Mouse (Mus musculus) activated CD4-positive, CD25-positive, alpha-beta regulatory T cell, adult 4 months (primary cell): Measurements from ENCODE around the gene Fgf7. TPM values are rescaled to one million over a fixed set of nuclear protein-coding genes. Genes with fewer than 3 reads are reported as not detected.

Source experiments
- ATAC-seq: one replicate; pipeline ENCODE4 v1.8.0; 2017
- polyA plus RNA-seq, 2 experiments: library from polyadenylated mRNA; unstranded; fragments of 100-300 nt; shearing (Covaris generic); gene quantifications; one replicate each; pipeline ENCODE4 v1.2.1; 2017

Fgf7 gene
- polyA plus RNA-seq, 2 experiments from 2014 or later, result 0.41 TPM; not detected in 1

DNA sequence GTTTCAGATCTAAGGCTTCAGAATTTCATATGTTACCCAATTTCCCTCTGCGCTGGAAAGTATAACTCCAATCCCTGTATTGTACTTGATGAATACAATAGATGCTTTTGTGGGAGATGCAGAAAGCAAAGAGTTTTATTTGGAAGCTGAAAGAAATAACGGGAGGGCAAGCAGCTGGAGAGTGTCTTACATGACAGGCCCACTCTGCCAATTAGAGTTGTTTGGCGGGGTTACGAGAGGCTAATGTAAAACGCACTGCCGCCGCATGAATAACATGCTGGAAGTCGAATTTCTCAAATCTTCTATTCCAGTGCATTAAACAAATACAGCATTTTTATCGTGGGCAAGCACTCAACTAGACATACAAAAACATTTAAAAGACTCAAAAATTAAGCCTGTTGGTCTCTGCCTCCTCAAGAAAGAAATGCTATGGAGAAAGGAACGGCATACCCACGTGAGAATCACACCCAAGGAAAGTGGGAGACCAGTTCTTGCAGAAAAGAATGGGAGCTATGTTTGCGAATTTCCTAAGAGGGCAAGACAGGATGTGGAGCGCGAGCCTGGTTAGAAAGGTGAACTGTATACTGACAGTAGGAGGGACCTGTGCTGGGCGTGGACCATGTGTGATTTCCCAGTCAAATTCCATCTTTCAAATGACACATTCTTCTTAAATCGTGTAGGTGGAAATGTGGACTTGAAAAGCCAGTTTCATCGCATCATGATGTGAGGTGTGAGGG, 26.7 kb downstream of the Fgf7 start:
- ATAC-seq, result no peak

DNA sequence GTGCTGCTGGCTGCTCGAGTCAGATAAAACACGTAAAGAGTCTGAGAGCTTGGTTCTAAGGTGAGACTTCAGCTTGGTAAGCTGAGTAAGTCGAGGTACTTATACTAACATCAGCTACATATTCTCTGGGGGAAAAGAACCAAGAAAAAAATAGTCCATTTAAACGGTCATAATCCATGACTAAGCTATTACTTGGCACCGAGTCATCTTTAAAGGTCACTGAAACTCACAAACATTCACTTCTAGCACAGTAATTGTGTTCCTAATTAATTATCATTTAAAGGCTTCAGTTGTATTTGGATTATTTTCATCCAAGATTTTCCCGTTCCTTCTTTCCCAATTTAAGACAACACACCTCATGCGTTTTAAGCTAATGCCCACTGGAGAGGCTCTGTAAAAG, 28.4 kb downstream of the Fgf7 start:
- ATAC-seq, result no peak

DNA sequence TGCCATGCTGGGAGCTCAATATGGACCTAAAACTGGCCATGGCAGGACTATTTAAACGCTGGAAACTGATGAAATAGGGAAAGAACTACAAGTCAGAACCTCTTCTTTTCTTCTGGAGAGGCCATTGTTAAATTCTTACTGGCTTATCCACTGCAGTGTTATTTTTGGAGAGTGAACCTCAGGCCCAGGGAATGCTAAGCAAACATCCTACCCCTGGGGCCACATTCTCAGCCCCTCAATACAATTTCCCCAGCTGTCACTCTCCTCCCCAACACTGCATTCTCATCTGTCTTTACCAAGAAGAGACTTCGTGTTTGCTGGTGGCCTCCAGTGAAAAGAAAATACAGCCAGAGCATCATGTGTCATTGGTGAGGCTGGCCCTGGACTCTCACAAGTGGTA, 30.4 kb downstream of the Fgf7 start:
- ATAC-seq, result no peak

DNA sequence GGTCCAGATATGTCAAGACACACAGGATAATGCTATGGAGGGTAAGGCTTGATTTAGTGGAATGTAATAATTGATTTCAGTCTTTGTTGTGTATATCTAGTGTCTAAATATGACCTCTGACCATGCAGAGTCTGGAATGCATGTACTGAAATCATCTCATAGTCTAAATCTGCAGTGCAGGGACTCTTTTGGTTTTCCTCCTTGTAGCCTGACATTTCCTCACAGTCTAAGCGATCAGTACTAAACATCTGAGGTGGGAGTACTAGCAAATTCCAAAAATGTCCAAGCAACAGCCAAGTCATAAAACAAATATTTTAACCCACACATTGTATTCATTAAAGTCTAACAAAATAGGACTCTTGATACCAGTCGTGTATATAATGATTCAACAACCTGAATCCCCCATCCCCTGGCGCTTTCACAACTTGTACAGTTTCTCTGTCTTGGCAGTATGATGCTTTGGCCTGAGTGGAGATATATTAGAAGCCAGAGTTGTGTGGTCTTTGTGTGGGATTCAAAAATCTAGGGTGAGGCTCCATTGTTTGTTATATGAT, 30.9 kb downstream of the Fgf7 start:
- ATAC-seq, result no peak

DNA sequence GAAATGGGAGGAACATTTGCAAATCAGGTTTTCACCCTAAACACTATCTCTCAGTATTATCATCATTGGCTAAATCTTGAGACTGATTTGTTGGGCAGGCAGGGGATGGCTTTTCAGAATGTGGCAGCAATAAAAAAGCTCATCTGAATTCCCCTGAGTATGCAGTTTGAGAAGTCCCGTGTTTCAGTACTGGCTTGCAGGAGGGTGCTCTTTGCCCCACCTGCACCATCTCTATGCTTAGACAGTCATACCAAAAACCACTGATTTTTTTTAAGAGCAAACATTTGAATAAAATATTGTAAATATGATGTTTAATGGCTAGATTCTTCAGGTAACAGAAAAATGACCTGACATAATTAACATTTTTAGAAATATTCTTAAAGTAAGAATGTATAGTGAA, 35.3 kb downstream of the Fgf7 start:
- no peak for ATAC-seq

DNA sequence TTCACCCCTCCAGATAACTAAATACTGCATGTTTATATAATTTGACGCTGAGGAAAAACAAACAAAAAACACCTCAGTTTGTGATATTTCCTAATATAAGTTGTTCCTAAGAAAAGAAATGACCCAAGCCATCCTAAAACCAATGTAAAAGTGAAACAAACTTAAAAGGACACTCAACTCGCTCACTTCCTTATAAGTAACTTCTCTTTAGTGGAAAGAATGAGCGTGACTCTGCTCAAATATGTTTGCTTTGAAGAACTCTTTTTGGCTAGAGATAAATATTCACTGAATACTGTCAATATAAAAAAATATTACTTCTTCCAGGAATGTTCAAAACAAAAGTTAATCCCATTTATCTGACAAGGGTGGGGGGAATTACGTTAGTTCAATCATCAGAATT, 39.3 kb downstream of the Fgf7 start:
- no peak for ATAC-seq

DNA sequence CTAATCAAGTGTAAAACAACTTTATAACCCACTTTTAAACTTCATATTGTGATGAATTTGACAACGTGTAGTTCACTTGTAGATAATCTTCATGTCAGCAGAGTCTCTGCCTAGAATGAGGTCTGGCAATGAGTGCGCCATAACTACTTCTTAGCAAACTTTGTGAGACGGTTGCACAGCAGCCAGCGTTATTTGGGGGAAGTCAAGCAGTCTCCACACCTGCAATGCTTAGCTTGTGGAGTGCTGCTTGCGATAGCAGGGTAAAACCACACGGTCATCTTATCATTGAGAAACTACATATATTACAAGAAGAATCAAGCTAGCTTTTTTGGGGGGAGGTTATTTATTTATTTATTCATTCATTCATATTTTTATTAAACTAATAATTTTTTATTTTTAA, 42.0 kb downstream of the Fgf7 start:
- ATAC-seq, result no peak

DNA sequence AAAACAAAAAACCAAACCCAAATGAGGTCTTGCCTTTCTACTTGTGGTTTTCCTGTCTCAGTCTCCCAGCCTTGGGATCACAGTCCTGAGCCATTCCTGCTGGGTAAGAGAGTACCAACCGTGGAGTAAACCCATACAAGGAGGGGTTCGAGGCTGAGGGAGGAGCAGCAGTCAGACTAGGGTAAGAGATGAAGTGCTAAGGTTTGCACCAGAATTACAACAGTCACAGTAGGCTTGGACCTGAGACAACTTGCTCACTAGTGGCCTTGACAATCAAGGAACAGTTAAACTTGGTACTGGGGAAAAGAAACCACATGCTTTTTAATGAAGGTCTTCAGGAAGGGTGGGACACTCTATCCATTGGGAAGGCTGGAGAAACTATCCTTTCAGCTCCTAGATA, 44.6 kb downstream of the Fgf7 start:
- ATAC-seq, result no peak

DNA sequence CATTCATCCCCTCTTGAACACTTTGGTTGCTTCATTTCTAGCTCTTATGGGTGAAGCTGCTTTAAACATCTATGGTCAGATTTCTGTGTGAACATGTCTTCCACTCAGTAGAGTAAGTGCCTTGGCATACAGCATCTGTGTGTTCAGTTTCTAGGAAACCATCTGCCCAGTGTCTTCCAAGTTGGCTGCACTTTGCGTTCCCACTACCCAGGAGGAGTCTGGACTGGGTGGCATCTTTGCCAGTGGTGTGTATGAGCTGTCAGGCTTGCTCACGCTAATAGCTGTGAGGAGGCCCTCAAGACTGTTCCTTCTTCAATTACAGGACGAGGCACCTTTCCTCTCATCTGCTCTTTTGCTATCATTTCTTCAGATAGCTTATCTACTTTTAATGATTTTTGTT, 49.9 kb downstream of the Fgf7 start:
- no peak for ATAC-seq

DNA sequence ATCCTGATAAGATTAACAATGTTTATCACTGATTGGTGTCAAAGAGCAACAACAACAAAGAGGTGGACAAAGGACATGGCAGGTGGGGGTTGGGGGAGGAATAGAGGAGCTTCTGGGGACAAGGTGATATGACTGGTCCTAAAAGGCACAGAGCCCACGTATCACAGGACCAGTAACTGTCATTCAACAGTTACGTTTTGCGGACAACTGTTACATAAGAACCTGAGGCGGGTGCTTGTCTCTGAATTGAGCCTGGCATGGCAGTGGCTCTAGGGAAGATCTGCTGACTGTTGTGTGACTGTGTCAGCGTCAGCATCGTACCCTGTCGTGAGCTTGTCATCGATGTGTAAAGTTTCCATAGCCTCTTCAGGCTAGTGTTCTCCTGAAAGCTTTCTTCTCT, 51.7 kb downstream of the Fgf7 start:
- ATAC-seq, result no peak

DNA sequence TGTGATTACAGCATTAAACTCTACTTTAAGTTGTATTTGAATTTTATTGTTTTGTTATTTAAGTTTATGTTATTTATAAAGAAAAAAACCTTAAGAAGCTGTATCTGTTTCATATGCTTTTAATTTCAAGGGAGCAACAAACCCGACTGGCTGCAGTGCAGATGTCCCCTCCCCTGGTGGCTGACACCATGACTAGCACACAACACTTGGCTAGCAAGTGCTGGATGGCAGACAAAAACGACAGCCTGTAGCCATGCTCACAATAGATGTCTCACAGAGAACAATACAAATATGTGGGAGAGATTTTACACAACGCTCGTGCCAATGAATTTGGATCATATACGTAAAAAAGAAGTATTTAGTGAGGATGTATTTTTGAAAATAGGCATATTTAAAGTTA, 56.0 kb downstream of the Fgf7 start:
- ATAC-seq, result no peak

DNA sequence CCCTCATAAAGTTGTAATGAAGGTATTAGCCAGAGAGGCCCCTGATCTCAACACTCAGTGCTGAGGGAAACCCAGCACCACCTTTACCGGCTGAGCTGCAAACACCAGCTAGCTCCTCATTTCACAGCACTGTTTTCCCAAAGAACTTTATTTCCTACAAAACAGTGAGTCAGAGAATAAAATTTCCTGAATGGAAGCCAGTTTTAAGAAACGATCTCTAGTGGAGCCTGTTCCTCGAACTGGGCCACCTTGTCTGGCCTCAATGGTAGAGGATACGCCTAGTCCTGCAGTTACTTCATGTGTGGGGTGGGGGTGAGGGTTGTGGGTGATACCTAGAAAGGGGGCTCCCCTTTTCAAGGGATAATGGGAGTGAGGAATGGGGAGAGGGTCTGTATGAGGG, 60.2 kb downstream of the Fgf7 start:
- no peak for ATAC-seq

Other genes with a start within 250 kb of the Fgf7 start
- gene Galk2, start 175.5 kb upstream of the Fgf7 start, polyA plus RNA-seq, result 10 to 100 TPM; 73.0 to 74.2 TPM
- gene Cops2, start 175.5 kb upstream of the Fgf7 start, polyA plus RNA-seq, result 10 to 100 TPM; 93.4 to 95.7 TPM
- gene Fam227b, start 117.3 kb downstream of the Fgf7 start, polyA plus RNA-seq, result not detected
- gene Dtwd1, start 117.5 kb downstream of the Fgf7 start, polyA plus RNA-seq, result 10 to 100 TPM; 18.2 to 19.2 TPM
- gene Gm17555, start 180.4 kb downstream of the Fgf7 start, polyA plus RNA-seq, result not detected